Mouse (Mus musculus): ENCODE data around the gene Kctd6.

Kctd6 gene

DNA sequence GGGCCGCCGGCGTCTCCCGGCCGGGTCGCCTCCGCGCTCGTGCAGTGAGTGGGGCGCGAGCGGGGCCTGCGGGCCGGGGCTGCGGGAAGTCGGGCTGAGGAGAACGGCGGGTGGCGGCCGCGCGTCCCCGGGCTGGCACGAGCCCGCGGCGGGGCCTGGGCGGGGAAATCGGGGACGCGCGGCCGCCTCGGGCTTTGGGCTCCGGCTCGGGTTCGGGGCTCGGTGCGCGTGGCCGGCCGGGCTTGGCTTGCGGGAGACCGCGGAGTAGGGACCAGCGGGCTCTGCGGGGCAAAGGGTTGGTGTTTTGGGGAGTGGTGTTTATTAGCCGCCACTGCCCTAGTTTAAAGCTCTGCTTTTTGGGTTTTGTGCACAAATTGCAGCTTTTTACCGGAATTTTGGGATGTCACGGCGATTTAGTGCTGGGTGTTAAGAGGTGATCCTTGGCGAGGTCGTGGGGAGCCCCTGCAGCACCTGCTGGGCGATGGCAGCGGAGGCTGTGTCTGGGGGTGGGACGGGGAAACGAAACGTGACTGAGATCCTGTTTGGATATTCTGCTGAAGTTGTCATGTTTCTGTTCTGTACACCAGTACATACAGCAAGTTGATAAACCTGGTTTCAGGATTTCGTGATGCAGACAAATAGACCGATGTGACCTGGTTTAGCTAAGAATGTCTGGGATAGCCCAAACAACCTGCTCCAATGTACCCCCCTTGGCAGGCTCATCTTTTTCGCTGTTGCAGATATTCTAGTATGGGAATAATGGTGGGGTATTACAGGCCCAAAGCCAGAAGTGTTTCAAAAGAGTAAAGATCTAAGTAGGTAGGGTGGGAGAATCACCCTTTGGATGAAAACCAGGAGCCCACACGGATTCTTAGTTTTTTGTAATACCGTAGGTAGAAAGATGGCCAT is 613 bp downstream of the Kctd6 start:
- DNase-seq, result peak; percentile 84 to 87

DNA sequence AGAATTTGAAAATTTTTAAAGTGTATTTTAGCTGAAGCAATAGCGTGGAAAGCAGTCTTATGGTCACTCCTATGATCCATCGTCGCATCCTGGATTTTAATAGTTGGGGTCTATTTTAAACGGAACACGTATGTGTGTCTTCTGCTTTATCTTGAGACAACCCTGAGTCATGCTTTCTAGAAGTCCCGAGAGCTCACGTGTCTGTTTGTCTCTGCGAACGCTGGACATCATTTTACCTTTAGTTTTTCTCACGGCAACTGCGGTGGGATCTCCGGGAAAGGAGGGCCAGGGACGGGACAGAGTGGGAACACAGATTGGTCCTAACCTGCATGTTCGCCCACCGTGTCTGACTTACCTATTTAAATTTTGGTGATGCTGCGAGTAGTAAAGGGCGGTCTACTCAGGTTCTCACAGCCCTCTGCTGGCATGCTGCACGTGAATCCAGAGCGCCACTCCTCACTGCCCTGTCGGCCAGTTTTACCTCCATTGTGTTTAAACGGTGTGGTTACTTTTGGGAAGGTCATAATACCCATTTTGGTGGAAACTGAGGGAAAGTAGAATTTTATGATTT is 1.4 kb downstream of the Kctd6 start:
- DNase-seq, result peak; percentile 30 to 39

DNA sequence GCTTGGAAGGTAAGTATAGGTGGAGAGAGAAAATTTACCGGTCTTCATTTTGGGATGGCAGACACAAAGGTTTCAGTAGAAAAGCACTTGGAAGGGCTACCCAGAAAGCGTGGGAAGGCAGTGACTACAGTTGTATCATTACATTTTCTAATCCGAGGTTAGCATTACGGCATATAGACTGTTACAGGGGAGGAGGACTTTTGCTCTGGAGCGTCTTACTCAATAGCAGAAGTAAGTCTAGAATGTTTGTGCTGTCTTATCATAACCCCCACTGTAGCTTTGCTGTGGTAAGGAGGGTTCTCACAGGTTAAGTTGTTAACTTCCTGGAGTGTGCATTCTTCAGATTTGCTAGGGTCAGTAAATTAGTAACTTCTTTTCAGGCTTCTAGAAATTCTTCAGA is 2.2 kb downstream of the Kctd6 start:
- no peak for DNase-seq

DNA sequence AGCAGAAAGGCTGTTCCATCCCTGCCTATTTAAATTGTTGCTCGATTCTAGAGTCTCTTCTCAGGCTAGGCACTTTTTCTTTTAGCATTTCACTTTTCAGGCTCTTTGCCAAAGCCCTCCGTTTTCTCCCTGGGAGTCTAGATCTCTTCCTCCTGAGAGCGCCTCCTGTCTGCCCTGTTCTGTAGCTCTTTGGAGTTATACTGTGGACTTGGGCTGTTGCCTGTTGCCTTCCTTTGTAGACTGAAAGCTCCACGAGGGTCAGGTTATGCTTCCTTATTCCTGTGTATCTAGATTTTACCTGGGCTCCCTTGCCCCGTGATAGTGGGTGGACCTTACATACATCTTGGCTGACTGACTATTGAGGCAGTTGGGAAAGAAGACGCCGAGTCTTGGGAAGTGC is 4.3 kb downstream of the Kctd6 start:
- DNase-seq, result peak; percentile 35 to 43

DNA sequence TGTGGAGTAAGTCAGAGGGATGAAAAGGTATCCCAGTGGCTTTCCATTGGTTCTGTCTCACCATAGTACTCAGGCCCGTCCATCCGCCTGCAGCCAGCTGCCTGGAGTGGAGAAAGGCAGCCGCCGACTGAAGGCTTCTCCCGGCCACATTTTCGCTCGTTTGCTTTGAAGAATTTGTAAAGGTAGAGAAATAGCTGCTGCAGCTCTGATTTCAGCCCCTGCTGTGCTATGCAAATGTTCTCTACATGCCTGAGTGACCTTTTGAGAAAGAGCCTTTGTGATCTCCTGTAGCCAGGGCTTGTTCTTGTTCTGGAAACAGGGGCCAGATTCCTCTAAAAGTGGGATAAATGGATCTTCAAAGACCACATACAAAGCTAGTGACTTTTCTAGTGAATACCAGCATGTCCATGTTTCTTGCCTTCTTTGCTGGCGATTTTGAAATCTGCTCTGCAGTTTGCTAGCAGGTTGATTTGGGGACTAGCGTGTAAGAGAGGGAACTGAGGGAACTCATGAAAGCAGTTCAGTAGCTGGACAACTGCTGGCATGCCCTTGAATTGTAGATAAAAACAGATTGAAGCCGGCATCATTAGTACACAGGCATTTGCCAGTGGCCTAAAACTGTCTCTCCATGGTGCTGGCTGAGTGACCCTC is 4.9 kb downstream of the Kctd6 start:
- DNase-seq, result peak; percentile 48 to 67

DNA sequence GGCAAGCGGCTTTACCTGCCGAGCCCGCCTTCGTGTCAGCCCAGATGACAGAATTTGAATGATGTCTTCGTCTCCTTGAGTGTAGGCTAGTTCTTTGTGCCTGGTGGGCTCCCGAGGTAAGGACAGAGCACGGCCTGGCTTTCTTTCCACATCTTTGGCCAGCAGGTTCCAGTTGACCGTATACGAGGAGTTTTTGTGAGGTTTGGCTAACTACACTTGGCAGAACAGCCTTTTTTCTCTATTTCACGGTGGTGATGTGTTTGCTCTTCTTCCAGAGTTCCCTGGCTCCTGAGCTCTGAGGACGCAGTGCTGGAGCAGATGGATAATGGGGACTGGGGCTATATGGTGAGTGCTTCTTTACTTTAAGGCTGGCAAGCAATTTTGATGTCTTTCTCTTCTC is 5.9 kb downstream of the Kctd6 start:
- DNase-seq, result no peak

DNA sequence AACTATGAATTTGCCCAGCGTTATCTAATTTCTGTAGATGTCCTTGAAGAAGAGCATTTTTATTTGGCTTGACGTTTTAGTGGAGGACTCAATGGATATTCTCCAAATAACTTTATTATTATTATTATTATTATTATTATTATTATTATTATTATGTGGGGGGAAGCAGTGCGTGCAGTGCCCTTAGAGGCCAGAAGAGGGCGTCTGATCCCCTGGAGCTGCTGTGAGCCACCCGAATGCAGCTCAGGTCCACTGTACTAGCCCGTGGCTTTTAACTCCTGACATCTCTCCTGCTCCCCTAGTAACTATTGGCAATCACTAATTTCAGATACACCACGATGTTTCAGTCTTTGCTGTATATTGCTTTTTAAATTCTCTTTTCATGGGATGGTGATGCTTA is 6.4 kb downstream of the Kctd6 start:
- peak; percentile 51 to 62 for DNase-seq

DNA sequence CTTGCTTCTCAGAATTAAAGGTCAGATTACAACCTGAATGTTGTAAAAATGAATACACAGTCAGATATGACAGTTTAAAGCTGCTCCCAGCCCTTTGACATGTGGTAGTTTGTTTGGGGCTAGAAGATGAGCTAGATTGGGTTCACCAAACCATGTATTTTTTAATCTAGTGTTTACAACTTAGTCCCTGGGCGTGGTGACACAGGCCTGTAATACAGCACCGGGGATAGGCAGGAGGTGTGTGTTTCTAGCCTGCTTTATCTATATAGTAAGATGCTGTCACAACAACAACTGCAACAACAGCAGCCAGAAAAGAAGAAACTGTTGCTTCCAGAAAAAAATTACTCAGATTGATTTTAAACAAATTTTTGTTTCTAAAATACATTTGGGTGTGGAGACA is 7.0 kb downstream of the Kctd6 start:
- no peak for DNase-seq

DNA sequence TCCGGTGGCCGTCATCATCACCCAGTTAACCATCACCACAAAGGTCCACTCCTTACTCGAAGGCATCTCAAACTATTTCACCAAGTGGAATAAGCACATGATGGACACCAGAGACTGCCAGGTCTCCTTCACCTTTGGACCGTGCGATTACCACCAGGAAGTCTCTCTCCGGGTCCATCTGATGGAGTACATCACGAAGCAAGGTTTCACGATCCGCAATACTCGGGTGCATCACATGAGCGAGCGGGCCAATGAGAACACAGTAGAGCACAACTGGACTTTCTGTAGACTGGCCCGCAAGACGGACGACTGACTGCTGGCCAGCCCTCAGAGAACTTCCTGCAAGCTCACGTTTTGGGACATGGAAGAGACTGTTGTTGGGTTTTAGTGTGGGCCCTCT is 8.6 kb downstream of the Kctd6 start:
- no peak for DNase-seq

DNA sequence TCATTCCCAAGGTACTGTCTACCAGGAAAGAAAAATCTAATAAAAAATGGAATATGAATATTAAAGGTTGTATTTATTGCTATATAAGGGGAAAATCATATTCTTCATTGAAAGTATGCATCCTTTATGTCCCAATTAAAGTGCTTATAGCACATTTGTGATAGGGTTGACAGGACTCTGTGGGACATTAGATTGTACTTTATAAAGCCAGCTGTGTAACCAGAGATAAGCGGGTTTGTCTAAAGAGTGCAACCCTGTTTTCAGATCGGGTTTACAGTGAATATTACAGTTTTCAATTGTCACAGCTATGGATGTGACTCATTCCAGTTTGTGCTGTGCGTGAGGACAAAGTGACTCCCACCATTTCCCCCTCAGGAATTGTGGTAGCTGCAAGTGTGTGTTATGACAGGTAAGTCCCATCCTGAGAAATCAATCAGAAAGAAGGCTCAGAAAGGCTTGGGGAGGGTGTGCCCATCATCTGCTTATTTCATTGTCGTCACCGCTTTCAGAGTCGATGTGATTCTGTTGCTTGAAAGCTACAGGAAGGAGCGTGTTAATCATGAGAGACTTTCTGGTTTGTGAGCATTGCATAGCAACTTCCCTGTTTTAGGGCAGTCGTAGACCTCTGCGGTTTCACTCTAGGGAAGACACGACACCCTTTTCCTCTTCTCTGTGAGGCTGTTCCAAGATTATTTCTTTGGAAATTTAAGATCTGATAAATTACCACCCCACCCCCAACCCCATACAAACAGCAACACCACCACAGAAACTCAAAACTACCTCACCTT is 9.8 kb downstream of the Kctd6 start:
- DNase-seq, result no peak

DNA sequence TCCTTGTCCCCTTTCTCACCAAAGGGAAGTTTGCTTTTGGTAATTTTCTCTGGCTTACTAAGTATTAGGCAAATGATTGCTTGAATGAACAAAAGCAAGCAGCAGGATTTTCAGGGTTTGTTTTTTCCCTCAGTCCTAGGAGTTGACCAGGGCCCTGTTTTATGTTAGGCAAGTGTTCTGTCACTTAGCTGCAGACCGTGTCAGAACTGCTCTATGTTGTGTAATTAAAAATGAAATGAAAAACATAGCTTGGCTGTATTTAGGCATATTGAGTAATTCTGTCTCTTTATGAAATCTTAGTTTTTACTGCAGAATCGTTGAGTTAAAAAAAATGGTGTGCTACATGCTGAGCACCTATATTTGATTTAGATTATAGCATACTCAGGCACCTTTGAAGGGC is 10.9 kb downstream of the Kctd6 start:
- no peak for DNase-seq

DNA sequence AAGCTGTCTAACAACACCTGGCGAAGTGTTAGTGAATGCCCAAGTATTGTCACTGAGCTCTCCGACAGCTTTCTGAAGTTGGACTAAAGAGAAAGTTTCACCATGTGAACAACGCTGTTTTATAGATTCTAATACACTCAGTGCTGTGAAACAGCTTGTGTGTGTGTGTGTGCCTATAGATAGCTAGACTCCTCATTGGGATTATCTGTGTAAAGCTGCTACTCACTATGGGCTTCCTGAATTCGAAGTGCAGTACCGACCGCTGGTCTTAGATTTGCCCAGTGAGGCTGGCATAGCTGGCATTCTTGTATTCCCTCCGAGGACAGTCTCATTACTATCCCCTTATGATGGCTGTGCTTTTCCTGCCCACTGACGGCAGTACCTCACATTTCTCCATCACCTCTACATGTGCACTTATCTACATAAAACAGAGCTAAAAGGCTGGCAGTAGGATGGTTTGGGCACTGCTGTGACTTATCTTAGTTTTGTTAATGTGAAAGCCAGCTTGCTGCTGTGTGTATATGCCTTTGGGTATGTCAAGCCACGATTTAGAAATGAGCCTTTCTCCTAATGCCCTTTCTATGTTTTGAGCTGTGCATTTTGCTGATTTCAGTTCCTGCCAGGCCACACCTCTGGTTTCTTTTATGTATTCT is 15.6 kb downstream of the Kctd6 start:
- DNase-seq, result no peak

DNA sequence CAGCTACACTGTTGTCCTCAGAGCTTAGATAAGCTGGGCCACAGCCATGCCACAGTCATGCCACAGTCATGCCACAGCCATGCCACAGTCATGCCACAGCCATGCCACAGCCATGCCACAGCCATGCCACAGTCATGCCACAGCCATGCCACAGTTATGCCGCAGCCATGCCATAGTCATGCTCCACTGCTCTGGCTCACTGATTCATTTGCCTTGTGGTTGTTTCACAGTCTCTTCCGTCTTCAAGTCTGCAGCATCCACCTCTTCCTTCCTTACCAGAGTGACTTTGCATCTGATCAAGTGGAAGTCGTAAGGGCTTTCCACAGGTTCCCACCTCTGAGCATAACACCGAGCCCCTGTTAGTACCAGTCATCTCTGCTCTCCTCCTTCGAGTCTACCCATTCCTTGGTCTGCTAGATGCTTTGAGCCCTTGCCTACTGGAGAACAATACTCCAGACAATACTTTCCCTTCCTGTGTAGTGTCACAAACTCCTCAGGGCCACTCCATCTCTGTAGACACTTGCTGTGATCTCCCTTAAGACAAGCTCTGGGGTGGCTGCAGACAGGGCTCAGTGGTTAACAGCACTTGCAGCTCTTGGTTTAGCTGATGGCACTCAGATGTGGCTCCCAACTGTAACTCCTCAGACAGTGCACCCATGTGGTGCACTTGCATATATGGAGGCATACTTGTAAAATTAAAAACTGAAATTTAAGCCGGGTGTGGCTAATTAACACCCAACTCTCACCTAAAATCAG is 18.4 kb downstream of the Kctd6 start:
- no peak for DNase-seq

DNA sequence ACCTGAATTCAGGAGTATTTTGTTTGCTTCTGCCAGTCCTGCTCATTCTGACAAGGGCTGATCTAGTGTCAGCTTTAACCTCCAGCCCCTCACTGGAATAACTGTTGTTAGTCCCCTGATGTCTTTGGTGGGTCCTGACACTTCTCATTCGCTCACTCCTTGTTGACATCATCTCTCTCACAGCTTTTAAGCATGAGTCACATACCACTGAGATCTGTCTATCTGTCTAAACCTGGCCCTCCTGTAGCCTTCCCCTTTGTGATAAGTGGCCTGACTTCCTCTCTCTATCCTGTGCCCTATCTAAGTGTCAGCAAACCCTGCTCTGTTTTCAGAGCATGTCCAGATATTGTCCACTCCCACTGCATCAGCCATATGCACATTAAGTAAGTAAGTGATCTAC is 19.3 kb downstream of the Kctd6 start:
- no peak for DNase-seq

DNA sequence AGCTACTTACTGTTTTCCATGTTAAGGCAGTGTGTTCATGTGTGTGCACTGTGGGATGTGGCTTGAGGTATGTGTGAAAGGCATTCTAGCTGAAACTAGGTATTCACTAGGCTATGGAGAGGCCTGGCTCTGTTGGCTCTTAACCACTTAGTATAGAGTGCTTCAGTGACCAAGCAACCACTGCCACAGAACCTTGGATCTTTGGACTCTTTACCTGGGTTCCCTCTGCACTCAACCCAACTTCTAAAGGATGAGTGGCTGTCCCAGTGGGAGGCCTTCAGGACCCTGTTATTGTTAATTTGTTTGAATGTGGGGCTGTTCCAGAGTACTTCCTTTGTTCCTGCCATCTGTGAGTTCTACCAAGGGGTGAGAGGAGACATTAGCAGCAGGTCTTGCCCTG is 27.9 kb downstream of the Kctd6 start:
- no peak for DNase-seq

DNA sequence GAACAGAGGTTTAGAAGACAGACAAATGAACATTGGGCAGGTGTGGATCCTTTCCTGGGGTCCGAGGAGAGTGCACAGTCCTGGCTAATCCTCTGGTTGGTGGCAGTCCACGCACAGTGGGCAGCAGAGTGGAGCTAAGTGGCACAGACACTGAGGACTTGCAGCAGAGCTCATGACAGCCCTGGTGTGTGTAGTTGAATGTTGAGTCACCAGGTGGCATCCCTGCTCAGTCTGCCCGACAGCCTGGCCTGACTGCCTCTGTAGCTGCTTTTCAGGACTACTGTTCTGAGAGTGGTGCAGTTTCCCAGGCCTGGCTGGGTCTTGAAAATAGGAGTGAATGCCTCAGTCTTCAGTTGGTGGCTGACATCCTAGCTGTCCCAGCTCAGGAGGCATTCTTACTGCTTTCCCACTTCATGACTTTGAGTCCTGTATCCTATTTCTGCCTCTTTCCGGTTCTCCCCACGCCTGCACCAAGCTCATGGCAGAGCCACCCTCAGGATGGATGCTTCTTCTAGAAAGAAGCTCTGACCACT is 28.5 kb downstream of the Kctd6 start:
- peak; percentile 59 to 69 for DNase-seq

DNA sequence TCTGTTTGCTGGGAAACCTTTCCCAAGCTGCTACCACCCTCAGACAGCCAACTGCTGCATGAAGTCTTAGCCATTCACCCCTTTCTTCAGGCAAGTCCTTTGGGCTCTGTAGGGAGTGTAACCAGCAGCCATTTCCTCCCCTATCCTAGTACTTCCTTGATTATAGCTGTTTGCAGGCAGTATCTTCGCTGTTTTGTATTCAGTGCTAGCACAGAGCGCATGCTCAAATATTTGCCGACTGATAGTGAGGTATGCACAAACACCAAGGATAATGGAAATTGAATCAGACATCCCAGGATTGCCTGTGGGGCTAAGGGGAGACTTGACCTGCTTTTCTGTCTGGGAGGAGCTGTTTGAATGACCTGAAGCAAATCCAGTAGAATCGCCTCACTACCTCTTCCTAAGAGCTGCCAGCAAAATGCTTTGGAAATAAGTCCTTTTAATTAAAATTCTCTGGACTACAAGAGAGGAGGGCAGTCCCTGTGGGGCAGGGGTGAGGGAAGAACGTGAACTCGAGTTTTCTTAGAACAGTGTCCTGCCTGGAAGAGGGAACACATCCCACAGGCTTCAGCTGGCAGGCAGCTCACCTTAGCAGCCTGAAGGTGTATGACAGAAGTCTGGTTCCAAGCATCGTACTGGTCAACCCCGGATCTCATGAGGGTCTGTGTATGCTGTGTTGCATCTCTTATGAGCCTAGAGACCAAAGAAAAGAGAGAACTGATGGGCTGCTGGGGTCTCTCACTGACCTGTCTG is 29.4 kb downstream of the Kctd6 start:
- no peak for DNase-seq

DNA sequence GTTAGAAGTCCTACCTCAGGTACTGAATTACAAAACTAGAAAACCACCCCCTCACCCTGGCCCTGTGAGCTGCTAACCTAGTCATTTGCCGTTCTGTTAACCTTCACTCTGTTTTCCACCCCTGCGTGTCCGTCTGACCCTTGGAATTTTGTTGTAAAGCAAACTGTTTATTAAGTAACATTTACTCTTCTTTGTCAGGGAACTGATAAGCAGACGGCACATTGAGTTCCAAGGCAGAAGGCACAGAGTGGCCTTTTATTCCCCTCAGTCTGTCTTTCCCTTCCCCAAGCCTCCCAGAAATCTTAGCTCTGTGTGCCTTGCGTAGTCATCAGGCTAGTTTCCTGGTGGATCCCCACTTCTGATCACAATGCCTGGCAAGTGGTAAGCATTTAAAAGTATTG is 30.3 kb downstream of the Kctd6 start:
- no peak for DNase-seq

DNA sequence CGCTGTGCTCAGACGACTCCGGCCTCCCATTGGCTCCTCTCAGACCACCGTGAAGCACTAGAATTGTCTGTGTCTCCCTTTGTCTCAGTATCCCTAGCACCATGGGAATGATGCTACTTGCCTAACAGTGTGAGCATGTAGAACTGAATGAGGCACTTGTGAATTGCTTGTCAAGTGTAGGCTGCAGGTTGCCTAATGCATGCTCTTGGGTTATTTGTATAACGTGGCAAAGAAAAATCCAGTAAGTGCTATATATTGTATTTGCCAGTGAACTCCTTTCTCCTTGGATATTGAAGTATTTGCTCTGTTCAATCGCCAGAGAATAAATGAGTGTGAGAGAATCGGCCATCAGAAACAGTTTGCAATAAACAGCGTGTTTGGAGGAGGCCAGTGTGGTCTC is 32.9 kb downstream of the Kctd6 start:
- DNase-seq, result no peak

DNA sequence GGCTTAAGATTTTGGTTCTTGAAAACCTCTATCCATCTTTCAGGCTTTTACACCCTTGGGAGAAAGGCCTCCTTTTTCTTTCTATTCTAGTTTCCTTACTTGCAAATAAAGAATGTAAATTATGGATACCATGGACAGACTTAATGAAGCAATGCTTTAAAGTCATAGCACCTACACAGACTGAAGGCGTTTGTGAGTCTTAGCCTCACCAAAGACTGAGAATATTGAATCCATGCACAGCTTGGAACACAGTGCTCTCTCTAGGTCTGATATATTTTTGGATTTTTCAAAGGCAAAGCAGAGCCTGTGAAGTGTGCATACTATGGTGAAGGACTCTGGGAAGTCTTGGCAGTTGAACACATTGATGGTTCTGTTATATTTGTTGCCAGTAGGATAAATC is 35.3 kb downstream of the Kctd6 start:
- DNase-seq, result no peak
